Mouse (Mus musculus) cerebellum, adult 2 months (tissue): Measurements from ENCODE around the gene Lnx2. TPM values are rescaled to one million over a fixed set of nuclear protein-coding genes. Genes with fewer than 3 reads are reported as not detected.

Experiments used
- DNase-seq, 2 experiments: peaks; one replicate each; pipeline ENCODE4 v3.0.0; 2021
- H3K27ac ChIP-seq: fragments of 200-500 bp; 2 replicates; pipeline ENCODE4 v1.5.1; 2012; ENCODE audit warnings: low read length, control low read depth, inconsistent platforms; ENCODE audit not compliant: insufficient read depth
- H3K27me3 ChIP-seq: fragments of 200-500 bp; 2 replicates; pipeline ENCODE4 v1.6.1; 2012; ENCODE audit warnings: inconsistent platforms, mild to moderate bottlenecking, low read length, moderate library complexity; ENCODE audit not compliant: control insufficient read depth, insufficient read depth
- H3K4me1 ChIP-seq: fragments of 200-500 bp; 2 replicates; pipeline ENCODE4 v1.6.1; 2011; ENCODE audit warnings: low read length; ENCODE audit not compliant: control insufficient read depth, insufficient read depth
- H3K4me3 ChIP-seq: fragments of 200-500 bp; replicated peaks from 2 replicates; pipeline ENCODE3; 2011; ENCODE audit warnings: mild to moderate bottlenecking, low read depth, low read length, control low read depth; ENCODE audit not compliant: insufficient read depth
- CTCF ChIP-seq: fragments of 200-500 bp; IDR thresholded peaks from 2 replicates; pipeline ENCODE4 v1.5.1; 2011; ENCODE audit warnings: low read depth, mild to moderate bottlenecking, control low read depth, low read length, moderate library complexity, borderline replicate concordance; ENCODE audit not compliant: insufficient read depth
- POLR2A ChIP-seq: fragments of 200-500 bp; IDR thresholded peaks from 2 replicates; pipeline ENCODE4 v1.6.1; 2011; ENCODE audit warnings: low read length, control low read depth, borderline replicate concordance; ENCODE audit not compliant: insufficient read depth
- WGBS: fragments of 180-500 bp; shearing (Covaris S2); methylation state at CpG from one replicate; pipeline ENCODE4 v1.1.7; 2018; 5-methylcytosine and 5-hydroxymethylcytosine counted together
- polyA plus RNA-seq: library from polyadenylated mRNA; depleted of rRNA; stranded (reverse); fragments of >200 nt; gene quantifications from 2 replicates; pipeline ENCODE4 v1.2.3, GENCODE M21; 2012

The Lnx2 gene
- polyA plus RNA-seq, 1 experiment, result 15.9 TPM

GRCm38 (mm10) chr5:147041965-147042937, 34.1 kb downstream of the Lnx2 start:
- peak in 1 of 2 experiments; percentile 54 for DNase-seq
- WGBS, result 60% methylated on average over 40 of the region's 40 CpGs
- Histone ChIP-seq H3K27me3 (no peaks in the 10 kb centered on the region), H3K4me3 (no peak overlapping the region), H3K4me1 (peaks cover 58% of the 10 kb centered on the region), H3K27ac (no peak overlapping the region)
- TF ChIP-seq CTCF (no peak), POLR2A (no peak)

- no peak for DNase-seq
- Histone ChIP-seq H3K4me3 (no peak overlapping the region), H3K27me3 (no peaks in the 10 kb centered on the region), H3K4me1 (peaks cover 53% of the 10 kb centered on the region), H3K27ac (no peak overlapping the region)
- 73% methylated on average over 5 of the region's 5 CpGs for WGBS
- no peak for TF ChIP-seq POLR2A
- TF ChIP-seq CTCF, result no peak
Measured at GRCm38 (mm10) chr5:147039394-147039793, 37.0 kb downstream of the Lnx2 start.

GRCm38 (mm10) chr5:147037601-147038000, 38.8 kb downstream of the Lnx2 start:
- no peak for DNase-seq
- 54% methylated on average over 3 of the region's 3 CpGs for WGBS
- Histone ChIP-seq H3K4me3 (no peak overlapping the region), H3K27me3 (no peaks in the 10 kb centered on the region), H3K4me1 (peaks cover 42% of the 10 kb centered on the region), H3K27ac (no peak overlapping the region)
- TF ChIP-seq CTCF (no peak), POLR2A (no peak)

- WGBS, result 78% methylated on average over 5 of the region's 5 CpGs
- no peak overlapping the region for H3K4me3 ChIP-seq
- TF ChIP-seq CTCF, result no peak
- no peak for TF ChIP-seq POLR2A
- DNase-seq, result no peak
- H3K4me1 ChIP-seq, result peaks cover 36% of the 10 kb centered on the region
- no peaks in the 10 kb centered on the region for H3K27me3 ChIP-seq
- no peak overlapping the region; the same call in 1 of the 2 replicates for H3K27ac ChIP-seq
Measured at GRCm38 (mm10) chr5:147036661-147037060, 39.7 kb downstream of the Lnx2 start.

GRCm38 (mm10) chr5:147036028-147036427, 40.4 kb downstream of the Lnx2 start:
- TF ChIP-seq CTCF, result no peak
- TF ChIP-seq POLR2A, result no peak
- H3K4me3 ChIP-seq, result no peak overlapping the region
- DNase-seq, result no peak
- no peaks in the 10 kb centered on the region for H3K27me3 ChIP-seq
- 0 out of 2 replicates have a peak overlapping the region, but pooled peaks have one; percentile 7 for H3K27ac ChIP-seq
- H3K4me1 ChIP-seq, result peaks cover 36% of the 10 kb centered on the region
- WGBS, result 72% methylated on average over 10 of the region's 10 CpGs

GRCm38 (mm10) chr5:147035301-147035700, 41.1 kb downstream of the Lnx2 start:
- no peak for TF ChIP-seq POLR2A
- no peak overlapping the region for H3K4me3 ChIP-seq
- DNase-seq, result no peak
- H3K4me1 ChIP-seq, result peaks cover 36% of the 10 kb centered on the region
- WGBS, result 56% methylated on average over 6 of the region's 6 CpGs
- H3K27me3 ChIP-seq, result no peaks in the 10 kb centered on the region
- no peak overlapping the region for H3K27ac ChIP-seq

- H3K4me3 ChIP-seq, result no peak overlapping the region
- H3K27me3 ChIP-seq, result no peaks in the 10 kb centered on the region
- 73% methylated on average over 12 of the region's 12 CpGs for WGBS
- H3K4me1 ChIP-seq, result peaks cover 29% of the 10 kb centered on the region
- no peak for TF ChIP-seq POLR2A
- no peak for TF ChIP-seq CTCF
- DNase-seq, result no peak
- H3K27ac ChIP-seq, result no peak overlapping the region
Measured at GRCm38 (mm10) chr5:147034283-147034682, 42.1 kb downstream of the Lnx2 start.

GRCm38 (mm10) chr5:147033155-147033554, 43.2 kb downstream of the Lnx2 start:
- peaks cover 20% of the 10 kb centered on the region for H3K4me1 ChIP-seq
- no peak for DNase-seq
- no peaks in the 10 kb centered on the region for H3K27me3 ChIP-seq
- no peak for TF ChIP-seq CTCF
- no peak for TF ChIP-seq POLR2A
- no peak overlapping the region for H3K27ac ChIP-seq
- H3K4me3 ChIP-seq, result no peak overlapping the region
- 72% methylated on average over 13 of the region's 13 CpGs for WGBS
